Mouse (Mus musculus): ENCODE data around the gene Pfdn6. TPM values are rescaled to one million over a fixed set of nuclear protein-coding genes. Genes with fewer than 3 reads are reported as not detected.

Gene Pfdn6
- polyA plus RNA-seq, 1 experiment from 2014 or later: 147 TPM

DNA sequence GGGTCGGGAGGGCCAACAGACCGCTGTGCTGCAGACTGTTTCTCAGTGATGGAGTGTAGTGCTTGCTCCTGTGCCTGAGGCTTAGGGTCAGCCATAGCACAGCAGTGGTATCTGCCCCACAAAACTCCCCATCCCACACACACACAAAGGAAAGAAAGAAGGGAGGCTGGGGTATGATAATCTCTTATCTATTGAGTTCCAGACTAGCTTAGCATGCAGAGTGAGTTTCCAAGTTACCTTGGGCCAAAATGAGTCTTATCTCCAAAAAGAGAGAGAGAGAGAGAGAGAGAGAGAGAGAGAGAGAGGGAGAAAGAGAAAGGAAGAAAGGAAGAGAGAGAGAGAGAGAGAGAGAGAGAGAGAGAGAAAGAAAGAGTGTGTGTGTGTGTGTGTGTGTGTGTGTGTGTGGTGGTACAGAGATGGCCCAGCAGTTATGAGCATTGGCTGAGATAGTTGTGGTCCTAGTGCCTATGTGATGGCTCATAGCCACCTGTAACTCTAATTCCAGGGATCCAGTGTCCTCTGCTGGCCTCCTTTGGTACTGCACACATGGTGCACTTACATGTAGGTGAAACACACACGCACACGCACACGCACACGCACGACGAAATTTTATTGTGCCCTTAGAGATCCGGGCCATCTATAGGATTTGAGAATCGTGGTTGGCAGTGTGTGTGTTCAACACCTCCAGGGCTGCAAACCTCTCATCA lies 15.4 kb downstream of the Pfdn6 start:
- Histone ChIP-seq H3K36me3 (ENCODE audit: insufficient read depth, low read length) (0 out of 2 replicates have a peak, but pooled peaks cover 8% of the 10 kb centered on the region), H3K9ac (ENCODE audit: low read depth, low read length) (no peak overlapping the region), H3K27ac (no peak overlapping the region), H3K9me3 (replicated peaks; ENCODE audit: low read length) (no peaks in the 10 kb centered on the region), H3K4me2 (ENCODE audit: low read length) (no peak overlapping the region), H3K27me3 (ENCODE audit: insufficient read depth, low read length) (no peaks in the 10 kb centered on the region), H3K4me3 (replicated peaks; ENCODE audit: low read depth, low read length) (no peak overlapping the region), H3K4me1 (replicated peaks; ENCODE audit: insufficient read depth, low read length) (no peaks in the 10 kb centered on the region)
- 89% methylated on average over 10 of the region's 10 CpGs for WGBS
- DNase-seq (ENCODE audit: low spot score) (no peak), ATAC-seq (replicated peaks; ENCODE audit: low FRiP score, low read depth) (no peak)
- peak; percentile 55; the same call in 1 of the 2 replicates for TF ChIP-seq CTCF (IDR thresholded peaks at IDR 0.05; ENCODE audit: low read depth)

DNA sequence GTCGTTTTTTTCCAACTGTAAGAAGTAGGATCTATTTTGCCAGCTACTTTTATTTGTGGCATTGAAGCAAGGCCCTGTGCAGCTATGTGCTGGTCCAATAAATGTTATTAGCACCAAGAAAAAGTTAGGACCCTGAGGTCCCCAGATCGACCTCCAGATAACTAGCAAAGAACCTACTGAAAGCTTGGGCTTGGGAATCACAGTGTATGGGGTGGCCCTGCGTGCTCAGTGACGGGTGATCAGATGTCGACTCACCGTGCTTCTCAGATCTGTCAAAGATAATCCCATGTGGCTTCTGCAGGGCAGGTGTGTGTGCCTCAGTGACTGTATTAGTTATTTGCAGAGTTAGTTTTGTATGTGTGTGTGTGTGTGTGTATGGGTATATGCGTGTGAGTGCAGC lies 18.8 kb downstream of the Pfdn6 start:
- Histone ChIP-seq H3K27ac (no peak overlapping the region), H3K27me3 (ENCODE audit: insufficient read depth, low read length) (no peaks in the 10 kb centered on the region), H3K4me1 (replicated peaks; ENCODE audit: insufficient read depth, low read length) (peaks cover 6% of the 10 kb centered on the region), H3K4me3 (replicated peaks; ENCODE audit: low read depth, low read length) (no peak overlapping the region), H3K9me3 (replicated peaks; ENCODE audit: low read length) (no peaks in the 10 kb centered on the region), H3K4me2 (ENCODE audit: low read length) (no peak overlapping the region), H3K36me3 (ENCODE audit: insufficient read depth, low read length) (0 out of 2 replicates have a peak, but pooled peaks cover 4% of the 10 kb centered on the region), H3K9ac (ENCODE audit: low read depth, low read length) (no peak overlapping the region)
- TF ChIP-seq CTCF (IDR thresholded peaks at IDR 0.05; ENCODE audit: low read depth): no peak
- DNase-seq (ENCODE audit: low spot score) (no peak), ATAC-seq (replicated peaks; ENCODE audit: low FRiP score, low read depth) (no peak)
- 91% methylated on average over 7 of the region's 7 CpGs for WGBS

DNA sequence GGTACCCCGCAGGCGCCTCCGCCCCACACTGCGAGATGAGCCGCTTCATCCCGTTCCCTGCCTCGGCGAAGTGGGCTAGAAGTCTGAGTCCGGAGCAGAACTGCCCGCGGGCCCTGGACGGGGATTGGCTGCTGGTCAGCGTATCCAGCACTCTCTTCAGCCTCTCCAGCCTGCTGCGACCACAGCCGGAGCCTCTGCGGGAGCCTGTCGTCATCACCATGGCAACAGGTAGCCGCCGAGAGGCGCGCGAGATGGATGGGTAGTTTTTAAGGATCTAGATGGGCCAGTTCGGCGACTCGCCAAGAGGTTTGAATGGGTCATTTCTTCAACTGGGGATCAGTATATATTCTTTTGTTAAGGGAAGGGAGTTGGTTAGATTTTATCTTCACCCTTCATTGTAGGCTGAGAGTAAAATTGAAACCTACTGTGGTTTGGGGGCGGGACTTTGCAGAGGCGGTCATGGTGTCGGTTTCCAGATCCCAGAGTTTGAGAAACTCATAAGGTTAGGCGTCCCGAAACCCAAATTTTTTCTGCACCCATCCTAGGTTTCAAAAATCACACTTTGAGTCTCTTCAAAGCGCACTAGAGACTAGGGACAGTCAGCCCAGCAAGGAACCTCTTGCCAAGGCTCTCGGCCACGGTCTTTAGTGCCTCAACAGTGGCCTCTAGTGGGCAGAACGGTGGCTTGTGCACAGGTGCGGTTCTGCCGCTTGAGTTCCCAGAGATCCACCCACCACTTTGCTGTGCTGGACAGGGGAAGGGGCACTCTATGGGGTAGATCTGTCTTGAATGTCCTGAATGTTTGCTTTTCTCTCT lies 19.7 kb downstream of the Pfdn6 start:
- TF ChIP-seq CTCF (IDR thresholded peaks at IDR 0.05; ENCODE audit: low read depth): peak; percentile 88
- ATAC-seq (replicated peaks; ENCODE audit: low FRiP score, low read depth): peak; percentile 53
- 0 out of 2 replicates have a peak, but pooled peaks cover 4% of the 10 kb centered on the region for H3K36me3 ChIP-seq (ENCODE audit: insufficient read depth, low read length)
- no peaks in the 10 kb centered on the region for H3K27me3 ChIP-seq (ENCODE audit: insufficient read depth, low read length)
- H3K4me2 ChIP-seq (ENCODE audit: low read length): peak overlapping the region; percentile 95
- DNase-seq (ENCODE audit: low spot score): peak; percentile 90
- WGBS: under 1% methylated on average over 36 of the region's 36 CpGs
- H3K4me1 ChIP-seq (replicated peaks; ENCODE audit: insufficient read depth, low read length): peaks cover 6% of the 10 kb centered on the region
- H3K9ac ChIP-seq (ENCODE audit: low read depth, low read length): peak overlapping the region; percentile 71
- peak overlapping the region; percentile 90 for H3K27ac ChIP-seq
- H3K9me3 ChIP-seq (replicated peaks; ENCODE audit: low read length): no peaks in the 10 kb centered on the region
- peak overlapping the region; percentile 72 for H3K4me3 ChIP-seq (replicated peaks; ENCODE audit: low read depth, low read length)

DNA sequence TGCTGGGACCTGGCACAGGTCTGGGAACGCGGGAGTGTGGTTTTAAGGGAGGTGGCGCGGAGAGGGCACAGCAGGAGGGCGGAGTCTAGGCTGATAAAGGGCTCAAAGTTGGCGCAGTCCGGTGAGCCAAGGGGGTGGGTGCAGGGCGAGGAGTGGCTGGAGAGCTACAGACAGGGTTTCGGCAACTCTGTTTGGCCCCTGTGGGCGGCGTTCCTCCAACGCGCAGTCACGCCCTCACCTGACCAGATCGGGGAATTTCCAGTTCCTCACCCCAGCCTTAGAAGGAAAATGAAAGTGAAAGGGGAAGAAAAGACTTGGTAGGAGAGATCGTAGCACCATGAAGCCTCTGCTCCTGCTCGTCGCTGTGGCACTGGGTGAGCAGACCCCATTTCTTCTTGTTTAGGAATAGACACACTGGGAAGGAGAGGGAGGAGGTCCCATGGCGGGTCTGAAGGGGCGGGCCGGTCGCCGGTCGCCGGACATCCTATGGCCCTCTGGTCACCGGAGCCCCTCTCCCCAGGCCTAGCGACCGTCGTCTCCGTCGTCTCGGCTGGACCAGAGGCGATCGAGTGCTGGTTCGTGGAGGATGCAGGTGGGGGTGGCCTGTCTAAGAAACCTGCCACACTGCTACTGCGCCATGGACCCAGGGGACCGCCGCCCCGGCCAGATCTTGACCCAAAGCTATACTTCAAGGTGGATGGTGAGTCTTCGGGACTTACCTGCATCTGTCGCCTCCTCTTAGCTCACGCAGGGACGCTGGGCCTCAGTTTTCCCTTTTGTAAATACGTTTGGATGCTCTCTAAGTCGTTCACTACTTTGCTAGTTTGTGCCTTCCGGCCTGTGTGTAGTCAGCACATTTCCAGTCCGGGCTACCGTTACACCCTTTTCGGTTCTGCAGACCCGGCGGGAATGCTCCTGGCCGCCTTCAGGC lies 20.5 kb downstream of the Pfdn6 start:
- ATAC-seq (replicated peaks; ENCODE audit: low FRiP score, low read depth) (0 out of 2 replicates have a peak, but pooled peaks have one; percentile 14), DNase-seq (ENCODE audit: low spot score) (peak; percentile 74)
- TF ChIP-seq CTCF (IDR thresholded peaks at IDR 0.05; ENCODE audit: low read depth): peak; percentile 46
- Histone ChIP-seq H3K27ac (peak overlapping the region; percentile 90), H3K4me2 (ENCODE audit: low read length) (peak overlapping the region; percentile 95), H3K9ac (ENCODE audit: low read depth, low read length) (peak overlapping the region; percentile 71), H3K27me3 (ENCODE audit: insufficient read depth, low read length) (no peaks in the 10 kb centered on the region), H3K4me3 (replicated peaks; ENCODE audit: low read depth, low read length) (peak overlapping the region; percentile 72), H3K36me3 (ENCODE audit: insufficient read depth, low read length) (no peaks in the 10 kb centered on the region), H3K4me1 (replicated peaks; ENCODE audit: insufficient read depth, low read length) (peaks cover 6% of the 10 kb centered on the region), H3K9me3 (replicated peaks; ENCODE audit: low read length) (no peaks in the 10 kb centered on the region)
- WGBS: under 1% methylated on average over 51 of the region's 52 CpGs

DNA sequence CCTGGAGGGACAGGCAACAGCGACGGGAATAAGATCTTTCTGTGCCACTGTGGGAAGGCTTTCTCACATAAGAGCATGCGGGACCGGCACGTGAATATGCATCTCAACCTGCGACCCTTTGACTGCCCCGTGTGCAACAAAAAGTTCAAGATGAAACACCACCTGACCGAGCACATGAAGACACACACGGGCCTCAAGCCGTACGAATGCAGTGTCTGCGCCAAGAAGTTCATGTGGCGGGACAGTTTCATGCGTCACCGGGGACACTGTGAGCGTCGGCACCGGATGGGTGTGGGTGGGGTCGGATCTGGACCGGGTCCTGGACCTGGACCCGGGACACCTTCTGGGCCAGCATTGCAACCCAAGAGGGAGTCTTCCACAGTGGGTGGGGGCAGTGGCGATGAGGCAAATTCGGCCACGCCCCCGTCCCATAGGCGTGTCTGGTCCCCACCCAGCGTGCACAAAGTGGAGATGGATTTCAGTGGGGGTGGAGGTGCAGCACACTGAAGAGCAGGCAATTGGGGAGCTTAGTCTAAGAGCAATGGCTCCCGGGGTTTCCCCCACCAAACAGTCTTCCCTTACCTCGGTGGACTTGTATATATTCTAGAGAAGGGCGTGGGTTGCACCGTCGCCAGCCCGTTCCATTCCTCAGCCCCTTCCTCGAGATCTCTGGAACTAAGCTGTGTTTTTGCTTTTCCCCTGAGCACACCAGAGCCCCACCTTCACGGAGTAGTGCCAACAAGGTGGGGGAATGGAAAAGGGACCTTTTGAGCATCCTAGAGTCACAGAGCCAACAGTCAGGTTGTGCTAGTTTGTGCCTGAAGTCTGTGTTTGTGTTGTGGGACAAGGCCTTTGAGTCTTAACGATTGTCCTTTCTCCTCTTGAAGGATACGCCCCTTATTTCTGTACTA lies 21.6 kb downstream of the Pfdn6 start:
- no peak overlapping the region for H3K9ac ChIP-seq (ENCODE audit: low read depth, low read length)
- no peaks in the 10 kb centered on the region for H3K27me3 ChIP-seq (ENCODE audit: insufficient read depth, low read length)
- no peak for ATAC-seq (replicated peaks; ENCODE audit: low FRiP score, low read depth)
- peak overlapping the region; percentile 72; the same call in 1 of the 2 replicates for H3K4me3 ChIP-seq (replicated peaks; ENCODE audit: low read depth, low read length)
- 65% methylated on average over 37 of the region's 37 CpGs for WGBS
- H3K36me3 ChIP-seq (ENCODE audit: insufficient read depth, low read length): peaks cover 9% of the 10 kb centered on the region
- peaks cover 6% of the 10 kb centered on the region for H3K4me1 ChIP-seq (replicated peaks; ENCODE audit: insufficient read depth, low read length)
- peak overlapping the region; percentile 90; the same call in 1 of the 2 replicates for H3K27ac ChIP-seq
- no peaks in the 10 kb centered on the region for H3K9me3 ChIP-seq (replicated peaks; ENCODE audit: low read length)
- no peak for TF ChIP-seq CTCF (IDR thresholded peaks at IDR 0.05; ENCODE audit: low read depth)
- no peak for DNase-seq (ENCODE audit: low spot score)
- peak overlapping the region; percentile 95 for H3K4me2 ChIP-seq (ENCODE audit: low read length)
